Mouse (Mus musculus) brain, adult 2 months (tissue): Measurements from ENCODE around the gene Nfrkb.

Experiments used
- DNase-seq: peaks from one replicate; pipeline ENCODE4 v3.0.0; 2011; ENCODE audit warnings: low read depth, low spot score

Nfrkb gene

DNA sequence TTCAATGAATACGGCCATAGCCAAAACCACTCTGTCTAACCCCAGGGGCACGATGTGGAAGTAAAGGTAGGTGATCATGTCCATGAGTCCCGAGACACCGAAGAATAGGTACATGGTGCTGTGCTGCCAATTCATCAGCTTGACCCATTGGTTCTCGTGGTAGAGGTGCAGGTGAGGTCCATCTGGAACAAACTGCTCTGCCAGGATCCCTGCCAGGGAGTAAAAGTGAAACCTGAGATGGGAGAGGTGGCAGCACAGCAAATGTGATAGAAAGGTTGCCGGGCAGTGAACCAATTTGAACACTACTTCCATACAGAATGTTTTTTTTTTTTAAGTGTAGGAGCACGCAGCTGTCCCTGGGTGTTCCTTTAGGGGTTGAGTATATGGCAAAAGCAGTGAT, 43.0 kb downstream of the Nfrkb start:
- DNase-seq, result no peak

DNA sequence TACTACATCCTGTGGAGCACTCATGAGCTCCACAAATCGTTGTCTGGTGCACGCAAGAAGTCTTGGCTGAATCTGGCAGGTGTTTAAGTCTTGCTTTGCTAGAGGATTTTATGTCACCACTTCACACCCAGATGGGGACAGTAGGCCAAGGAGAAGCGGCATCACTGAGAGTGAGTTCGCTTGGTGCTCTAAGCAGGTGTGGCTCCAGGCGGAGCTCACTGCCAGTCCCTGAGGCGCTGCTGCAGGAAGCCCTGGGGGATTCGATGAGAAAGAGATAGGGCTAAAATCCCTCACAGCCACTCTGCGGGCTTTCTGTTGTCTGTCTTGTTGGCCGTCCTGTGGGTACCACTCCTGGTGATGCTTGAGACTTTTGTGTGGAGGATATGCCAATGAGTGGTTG, 44.0 kb downstream of the Nfrkb start:
- DNase-seq, result no peak

DNA sequence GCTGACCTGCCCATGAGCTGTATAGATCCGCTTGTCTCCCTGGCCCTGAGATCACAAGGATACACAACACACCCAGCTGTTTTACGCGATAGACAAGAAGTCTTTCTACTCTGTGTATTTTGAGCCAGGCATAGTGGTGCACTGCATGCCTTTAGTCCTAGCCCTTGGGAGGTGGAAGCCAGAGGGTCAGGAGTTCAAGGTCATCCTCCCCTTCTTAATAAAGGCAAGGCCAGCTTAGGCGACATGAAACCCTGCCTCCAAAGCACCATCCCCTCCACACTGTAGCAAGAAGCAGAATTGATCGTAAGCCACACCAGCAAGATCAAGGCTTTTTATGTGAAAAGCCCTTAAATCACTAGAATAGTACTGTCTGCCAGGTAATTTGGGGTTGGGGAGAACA, 45.8 kb downstream of the Nfrkb start:
- no peak for DNase-seq

DNA sequence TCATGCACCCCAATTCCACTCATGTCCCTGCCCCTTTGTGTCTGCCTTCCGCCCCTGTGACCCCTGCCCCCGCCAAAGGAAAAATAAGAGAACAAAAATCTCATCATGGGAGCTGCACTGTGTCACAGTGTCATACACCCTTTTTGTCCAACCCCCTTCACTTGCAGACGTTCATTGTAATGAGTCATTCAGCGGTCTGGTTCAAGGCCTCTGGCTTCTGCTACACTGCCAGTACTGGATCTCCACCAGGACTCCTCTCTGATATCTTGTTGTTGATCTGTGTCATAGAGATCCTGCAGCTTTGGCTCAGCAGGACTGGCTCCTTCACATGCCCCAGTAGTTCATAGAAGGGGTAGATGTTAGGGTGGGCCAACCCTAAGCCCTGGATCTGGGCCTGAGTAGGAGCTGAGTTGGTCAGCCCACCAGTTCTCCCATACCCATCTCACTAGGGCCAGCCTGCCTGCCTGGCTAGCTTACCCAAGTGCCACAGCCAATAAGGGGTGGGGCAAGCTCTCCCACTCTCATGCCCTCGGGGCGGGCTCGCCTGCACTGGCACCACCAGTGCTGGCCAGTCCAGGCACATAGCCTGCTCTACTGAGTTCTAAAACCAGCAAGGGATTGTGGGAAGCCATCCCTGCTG, 46.5 kb downstream of the Nfrkb start:
- DNase-seq, result no peak

DNA sequence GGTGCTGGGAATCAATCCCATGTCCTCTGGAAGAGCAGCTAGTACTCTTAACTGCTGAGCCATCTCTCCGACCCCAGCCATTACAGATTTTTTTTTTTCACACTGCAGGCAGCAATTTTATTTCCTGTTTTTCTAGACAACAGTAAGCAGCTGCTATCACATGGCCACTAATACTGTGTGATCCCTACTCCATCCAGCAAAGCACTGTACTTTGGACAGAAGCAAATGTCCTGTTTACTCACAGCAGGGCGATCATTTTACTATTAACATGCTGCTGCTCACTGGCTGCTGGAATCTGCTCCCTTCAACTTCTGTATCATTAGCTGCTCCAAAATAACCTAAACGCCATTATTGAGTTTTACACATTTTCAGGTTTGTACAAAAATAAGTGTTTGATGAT, 47.4 kb downstream of the Nfrkb start:
- DNase-seq, result no peak

DNA sequence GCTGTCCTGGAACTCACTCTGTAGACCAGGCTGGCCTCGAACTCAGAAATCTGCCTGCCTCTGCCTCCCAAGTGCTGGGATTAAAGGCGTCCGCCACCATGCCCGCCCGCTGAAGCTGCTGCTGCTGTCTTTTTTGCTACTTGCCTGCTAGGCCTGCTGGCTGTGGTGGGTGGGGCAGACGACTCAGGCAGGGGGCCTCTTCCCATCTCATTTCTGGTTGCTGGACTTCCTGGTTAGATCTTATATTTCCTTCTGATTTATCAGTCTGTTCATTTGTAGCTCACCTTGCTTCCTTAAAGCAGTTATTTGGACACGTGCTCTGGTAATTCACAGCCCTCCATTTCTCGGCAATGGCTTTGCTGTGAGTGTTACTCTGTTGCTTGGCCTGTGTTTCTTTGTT, 49.4 kb downstream of the Nfrkb start:
- no peak for DNase-seq

DNA sequence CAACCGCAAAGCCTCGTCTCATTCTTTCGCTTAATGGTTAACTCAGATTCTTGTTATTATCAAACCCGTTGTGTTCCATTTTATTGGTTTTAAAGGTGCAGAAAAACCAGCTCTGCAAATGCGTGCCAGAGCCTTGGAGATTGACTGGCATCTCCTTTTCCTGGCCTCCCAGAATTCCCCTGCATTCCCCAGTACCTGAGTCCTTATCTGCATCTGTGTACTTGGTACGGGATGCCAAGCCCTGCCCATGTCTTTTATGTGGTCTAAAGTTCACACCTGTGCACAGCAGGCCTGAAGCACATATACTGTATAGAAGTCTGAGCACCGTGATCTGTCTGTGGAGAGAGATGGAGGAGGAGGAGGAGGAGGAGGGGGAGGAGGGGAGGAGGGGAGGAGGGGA, 51.9 kb downstream of the Nfrkb start:
- no peak for DNase-seq

DNA sequence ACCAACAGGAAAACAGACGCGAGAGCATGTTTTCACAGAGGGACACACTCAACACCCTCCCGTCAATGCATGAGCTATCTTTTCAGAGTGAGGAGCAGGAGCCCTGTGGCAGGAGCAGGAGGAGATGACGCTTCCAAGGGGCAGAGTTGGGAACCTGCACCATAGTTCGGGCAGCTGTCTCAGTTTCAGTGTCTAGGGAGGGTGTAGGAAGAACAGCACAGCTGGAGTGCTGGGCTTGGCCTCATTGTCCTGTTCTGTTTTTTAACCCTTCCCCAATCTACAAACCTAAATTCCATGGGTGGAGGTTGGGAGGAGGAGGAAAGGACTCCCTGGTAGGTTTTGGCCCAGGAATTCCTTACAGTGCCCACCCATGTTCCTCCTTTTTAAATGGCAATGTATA, 52.8 kb downstream of the Nfrkb start:
- DNase-seq, result no peak

DNA sequence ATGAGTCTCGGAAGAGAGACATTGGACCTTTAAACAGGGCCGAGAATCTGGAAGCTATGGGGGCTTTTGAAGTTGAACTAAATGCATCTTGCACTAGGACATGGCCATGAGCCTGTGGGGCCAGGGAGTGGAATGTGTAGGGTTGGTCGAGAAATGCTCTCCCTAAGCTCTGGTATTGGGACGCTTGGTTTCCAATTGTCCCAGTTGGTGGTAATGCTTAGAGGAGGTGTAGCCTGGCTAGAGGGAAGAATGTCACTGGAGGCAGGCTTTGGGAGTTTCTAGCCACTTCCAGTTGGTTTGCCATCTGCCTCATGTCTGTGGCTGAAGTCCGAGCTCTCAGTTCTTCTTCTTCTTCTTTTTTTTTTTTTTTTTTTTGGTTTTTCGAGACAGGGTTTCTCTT, 53.3 kb downstream of the Nfrkb start:
- DNase-seq, result no peak

DNA sequence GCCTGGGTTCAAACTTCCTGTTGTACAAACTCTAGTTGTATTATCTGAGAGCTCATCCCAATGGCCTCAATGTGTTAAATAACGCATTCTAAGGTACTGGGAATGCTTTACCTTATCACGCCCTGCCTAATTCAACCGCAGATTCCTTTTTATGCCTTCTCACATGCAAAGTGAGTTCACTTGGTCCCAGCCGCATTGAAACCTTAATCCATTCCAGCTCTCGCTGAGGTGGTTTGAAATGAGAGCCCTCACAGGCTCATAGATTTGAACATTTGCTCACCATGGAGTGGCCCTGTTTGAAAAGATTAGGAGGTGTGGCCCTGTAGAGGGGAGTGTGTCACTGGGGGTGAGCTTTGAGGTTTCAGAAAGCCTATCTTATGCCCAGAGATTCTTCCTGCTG, 54.4 kb downstream of the Nfrkb start:
- DNase-seq, result no peak

DNA sequence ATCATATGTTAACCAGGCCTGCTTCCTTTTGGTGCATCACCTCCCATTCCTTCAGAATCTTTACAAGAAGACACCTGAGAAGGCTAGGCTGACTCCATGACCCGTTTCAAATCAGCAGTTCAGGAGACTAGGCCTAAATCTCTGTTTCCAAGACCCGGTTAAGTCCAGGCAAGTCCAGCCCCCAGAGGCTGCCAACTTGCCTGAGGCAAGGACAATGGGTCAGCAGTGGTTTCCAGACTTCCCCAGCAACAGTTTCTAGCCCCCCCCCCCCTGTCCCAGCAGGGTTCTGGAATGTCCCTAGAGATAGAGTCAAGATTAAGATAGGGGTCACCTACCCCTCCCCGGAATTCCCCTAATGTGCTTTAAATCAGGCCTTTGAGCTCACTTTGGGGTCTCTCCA, 55.5 kb downstream of the Nfrkb start:
- no peak for DNase-seq

DNA sequence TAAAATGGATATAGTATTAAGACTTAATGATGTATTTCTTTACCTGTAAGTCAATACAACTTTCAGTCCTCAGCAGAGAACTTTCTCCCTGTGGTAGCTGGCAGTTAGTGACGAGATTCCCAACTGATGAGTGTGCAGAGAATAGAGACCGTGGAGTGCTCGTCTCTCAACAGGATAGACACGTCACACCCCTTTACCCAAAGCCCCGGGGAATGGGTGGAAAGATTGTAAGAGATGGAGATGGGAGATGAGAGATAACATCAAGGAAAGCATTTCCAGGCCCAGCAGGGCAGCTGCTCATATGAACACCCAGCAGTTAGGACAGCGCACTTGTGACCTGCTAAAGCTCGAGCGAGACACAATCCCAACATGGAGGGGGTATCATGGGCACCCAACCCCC, 58.2 kb downstream of the Nfrkb start:
- DNase-seq, result no peak

DNA sequence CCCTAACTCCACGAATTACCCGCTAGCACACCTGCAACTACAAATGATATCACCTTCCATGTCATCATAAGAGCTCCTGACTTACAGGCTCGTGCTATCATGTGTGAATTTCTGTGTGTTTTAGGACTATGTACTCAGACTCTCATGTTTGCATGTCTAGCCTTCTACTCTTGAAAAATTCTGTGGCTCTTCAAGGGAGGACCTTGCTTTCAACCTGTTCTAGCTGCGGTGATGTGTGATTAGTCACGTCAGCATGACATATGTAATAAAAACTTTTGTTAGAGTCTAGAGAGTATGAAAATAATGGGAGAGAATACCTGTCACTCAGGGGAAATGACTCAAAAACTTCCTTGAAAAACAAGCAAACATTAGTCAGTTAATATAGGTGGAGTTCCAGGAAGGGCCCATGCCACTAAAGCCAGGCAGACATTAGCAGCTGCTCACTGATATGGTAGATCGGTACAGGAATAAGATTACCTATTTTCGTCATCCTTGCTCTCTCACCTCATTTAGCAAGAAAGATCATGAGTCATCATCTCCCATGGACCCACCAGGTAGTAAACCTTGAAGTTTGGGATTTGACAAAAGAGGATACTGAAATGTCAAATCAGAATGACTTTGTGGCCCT, 63.3 kb downstream of the Nfrkb start:
- no peak for DNase-seq

DNA sequence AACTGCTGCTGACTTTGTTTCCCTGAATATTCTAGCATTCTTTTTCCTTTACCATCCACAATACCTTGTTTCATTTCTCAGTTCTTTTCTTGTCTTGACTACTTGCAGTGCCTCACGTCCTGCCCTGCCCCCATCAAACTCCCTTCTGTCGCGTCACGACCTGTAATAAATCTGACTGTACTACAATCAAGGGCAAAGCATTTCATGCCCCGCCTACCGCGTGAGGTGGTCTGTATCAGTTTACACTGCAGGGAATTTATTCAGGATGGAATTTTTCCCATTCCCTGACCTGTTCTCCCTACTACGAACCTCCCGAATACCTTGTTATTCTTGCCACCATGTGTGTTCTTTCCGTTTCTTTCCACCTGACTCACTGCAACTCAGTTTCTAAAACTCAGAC, 66.2 kb downstream of the Nfrkb start:
- DNase-seq, result no peak

DNA sequence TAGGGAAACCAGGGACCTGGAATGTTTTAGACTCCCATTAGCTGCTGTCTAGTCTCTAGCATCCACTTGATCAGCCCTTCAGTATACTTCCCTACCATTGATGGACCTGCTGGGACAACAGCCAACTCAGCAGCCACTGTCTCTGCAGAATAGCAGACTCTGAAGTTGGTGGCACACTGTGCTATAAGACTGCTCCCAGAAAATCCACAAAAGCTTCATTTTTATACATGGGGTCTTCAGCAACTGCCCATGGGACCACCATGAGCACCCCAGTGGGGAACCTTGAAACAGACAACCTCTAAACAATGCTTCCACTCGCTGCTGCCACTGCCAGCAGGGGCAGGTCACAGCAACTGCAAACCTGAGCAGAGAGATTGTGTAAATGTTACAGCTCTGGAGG, 68.4 kb downstream of the Nfrkb start:
- no peak for DNase-seq

DNA sequence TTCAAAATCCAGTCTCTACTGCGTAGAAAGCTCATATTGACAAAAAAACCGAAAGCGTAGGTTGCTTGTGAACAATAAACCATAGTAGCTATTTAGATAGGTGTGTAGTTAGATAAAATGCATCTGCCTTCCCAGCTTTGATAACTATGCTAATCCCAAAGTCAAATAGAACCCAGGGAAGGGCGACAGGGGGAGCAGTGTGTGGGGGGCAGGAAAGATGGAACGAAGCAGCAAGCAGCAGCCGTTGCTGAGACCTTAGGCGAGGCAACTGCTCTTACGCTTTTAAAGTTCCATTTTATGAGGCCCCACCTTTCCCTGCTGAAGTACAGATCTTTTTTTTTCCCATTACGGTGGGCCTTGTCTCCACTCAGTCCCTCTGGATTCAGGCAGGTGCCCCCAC, 77.2 kb downstream of the Nfrkb start:
- DNase-seq, result no peak

DNA sequence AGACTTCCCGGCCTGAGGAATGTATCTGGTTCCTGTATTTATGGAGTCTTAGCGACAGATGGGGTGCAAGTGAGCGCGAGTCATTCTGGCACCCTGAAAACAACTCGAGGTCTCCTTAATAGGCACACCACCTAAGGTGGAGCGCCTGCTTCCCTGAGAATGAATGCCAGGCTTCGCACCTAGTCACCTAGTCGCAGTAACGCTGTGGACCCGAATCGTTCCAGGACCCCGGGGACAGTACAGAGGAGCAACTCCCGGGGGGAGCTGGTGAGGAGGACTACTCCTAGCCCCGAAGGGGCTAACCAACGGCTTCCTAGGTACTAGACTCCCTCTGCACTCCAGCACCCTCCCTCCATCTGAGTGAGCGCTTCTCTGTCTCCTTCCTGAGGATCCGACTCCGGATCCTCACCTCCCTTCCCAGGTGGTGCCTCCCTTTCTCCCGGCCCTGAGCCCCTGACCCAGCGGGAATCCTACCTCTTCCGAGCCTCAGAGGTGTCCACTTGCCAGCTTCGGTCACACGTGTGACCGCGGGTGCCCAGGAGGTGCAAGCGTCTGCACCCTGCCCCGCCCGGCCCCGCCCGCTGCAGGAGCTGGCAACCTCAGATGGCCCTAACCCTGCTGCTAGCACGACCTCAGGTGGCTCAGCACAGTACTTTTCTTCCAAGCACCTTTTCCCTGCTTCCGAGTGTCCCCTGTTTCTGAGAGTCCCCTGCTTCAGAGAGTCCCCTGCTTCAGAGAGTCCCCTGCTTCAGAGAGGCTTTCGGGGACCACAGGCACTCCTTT, 77.9 kb downstream of the Nfrkb start, which contains the start of gene Tmem45b:
Gene Tmem45b, minus strand, starts transcription at position 771 of the 783 bp plus-strand sequence.
- no peak for DNase-seq
